Mouse (Mus musculus) limb, embryonic 14.5 days (tissue): Measurements from ENCODE around the gene Aurka. TPM values are rescaled to one million over a fixed set of nuclear protein-coding genes. Genes with fewer than 3 reads are reported as not detected.

Experiments used
- ATAC-seq: fragments of 200-750 bp; cut with Nextera tagmentation; 2 replicates; pipeline ENCODE4 v1.8.0; 2017; ENCODE audit warnings: low read depth, moderate number of reproducible peaks, moderate TSS enrichment; ENCODE audit not compliant: low FRiP score
- DNase-seq: peaks from one replicate; pipeline ENCODE4 v3.0.0-alpha.2; 2015; ENCODE audit warnings: low spot score
- H3K27ac ChIP-seq: fragments of 300-500 bp; sonication (generic); replicated peaks from 2 replicates; pipeline ENCODE4 v1.5.1; 2014; ENCODE audit warnings: low read depth, mild to moderate bottlenecking, low read length, moderate library complexity, mixed read lengths
- H3K27me3 ChIP-seq: fragments of 300-500 bp; sonication (generic); 2 replicates; pipeline ENCODE4 v1.6.1; 2014; ENCODE audit warnings: low read length, mixed read lengths; ENCODE audit not compliant: control insufficient read depth, insufficient read depth
- H3K36me3 ChIP-seq: fragments of 300-500 bp; sonication (generic); 2 replicates; pipeline ENCODE4 v1.6.1; 2014; ENCODE audit warnings: mild to moderate bottlenecking, low read length, moderate library complexity, mixed read lengths; ENCODE audit not compliant: control insufficient read depth, insufficient read depth
- H3K4me1 ChIP-seq: fragments of 300-500 bp; sonication (generic); 2 replicates; pipeline ENCODE4 v1.6.1; 2014; ENCODE audit warnings: antibody characterized with exemption, low read length, mixed read lengths; ENCODE audit not compliant: control insufficient read depth, insufficient read depth
- H3K4me2 ChIP-seq: fragments of 300-500 bp; sonication (generic); replicated peaks from 2 replicates; pipeline ENCODE4 v1.6.1; 2014; ENCODE audit warnings: low read depth, mild to moderate bottlenecking, low read length, moderate library complexity; ENCODE audit not compliant: severe bottlenecking
- H3K4me3 ChIP-seq: fragments of 300-500 bp; sonication (generic); replicated peaks from 2 replicates; pipeline ENCODE4 v1.5.1; 2014; ENCODE audit warnings: low read length
- H3K9ac ChIP-seq: fragments of 300-500 bp; sonication (generic); 2 replicates; pipeline ENCODE4 v1.6.1; 2014; ENCODE audit warnings: mild to moderate bottlenecking, low read depth, low read length, moderate library complexity; ENCODE audit not compliant: severe bottlenecking
- H3K9me3 ChIP-seq: fragments of 300-500 bp; sonication (generic); 2 replicates; pipeline ENCODE4 v1.6.1; 2016; ENCODE audit warnings: low read length; ENCODE audit not compliant: control insufficient read depth
- POLR2A ChIP-seq: fragments of 200-500 bp; IDR thresholded peaks from 2 replicates; pipeline ENCODE4 v1.8.0; 2012; ENCODE audit warnings: inconsistent platforms, mild to moderate bottlenecking, moderate library complexity, borderline replicate concordance; ENCODE audit not compliant: insufficient read depth, insufficient read length; ENCODE audit errors: extremely low read depth
- WGBS: fragments of 180-500 bp; shearing (Covaris S2); extraction: QIAGEN DNeasy Blood & Tissue Kit; methylation state at CpG from one replicate; pipeline ENCODE4 v1.1.7; 2014; 5-methylcytosine and 5-hydroxymethylcytosine counted together
- polyA plus RNA-seq, 2 experiments: library from polyadenylated mRNA; depleted of rRNA in 1 of 2; stranded (reverse) in 1 of 2; unstranded in 1 of 2; fragments of >200 nt; fragmentation: Nextera tagmentation in 1 of 2; extraction: Ambion mirVana in 1 of 2; gene quantifications; 2 replicates each; pipeline versions ENCODE4 v1.2.1 to v1.2.3; 2012 to 2014

The Aurka gene
- polyA plus RNA-seq, 2 experiments = 58.7 to 85.3 TPM

DNA sequence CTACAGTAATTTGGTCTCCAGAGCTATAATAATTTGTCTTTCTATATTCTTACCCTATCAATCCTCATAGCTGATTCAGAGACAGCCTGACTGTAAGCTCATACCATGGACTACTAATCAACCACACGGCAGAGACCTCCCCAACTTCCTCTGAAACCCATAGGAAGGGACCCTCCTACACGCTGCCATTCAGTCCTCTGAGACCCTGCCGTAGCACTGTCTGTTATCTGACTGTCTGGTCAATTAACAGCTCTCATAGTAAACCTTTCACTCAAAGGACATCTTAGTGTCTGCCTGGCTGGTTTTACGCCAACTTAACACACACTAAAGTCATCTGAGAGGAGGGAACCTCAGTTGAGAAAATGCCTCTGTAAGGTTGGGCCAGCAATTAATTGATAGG is 63.8 kb downstream of the Aurka start:
- TF ChIP-seq POLR2A = no peak
- Histone ChIP-seq H3K4me1 (no peaks in the 10 kb centered on the region), H3K9me3 (no peaks in the 10 kb centered on the region), H3K27ac (no peak overlapping the region), H3K9ac (no peak overlapping the region), H3K27me3 (no peaks in the 10 kb centered on the region), H3K4me3 (no peak overlapping the region), H3K36me3 (no peaks in the 10 kb centered on the region), H3K4me2 (no peak overlapping the region)
- no peak for ATAC-seq
- WGBS = 66% methylated on average over 4 of the region's 4 CpGs
- no peak for DNase-seq

Other genes with a start within 250 kb of the Aurka start
- gene Mc3r, start 122.0 kb downstream of the Aurka start, polyA plus RNA-seq (2012; rRNA removed) = 0.18 and 0.22 TPM in 2 replicates
- gene Mc3r, start 122.0 kb downstream of the Aurka start, polyA plus RNA-seq (2014; fragmentation: Nextera tagmentation; extraction: Ambion mirVana) = 0.12 TPM in 1 of 2 replicates, not detected in the other
- 9.8 and 10.7 TPM in 2 replicates for gene Fam210b, start 25.0 kb downstream of the Aurka start, polyA plus RNA-seq (2012; rRNA removed)
- gene Fam210b, start 25.0 kb downstream of the Aurka start, polyA plus RNA-seq (2014; fragmentation: Nextera tagmentation; extraction: Ambion mirVana) = 14.6 and 16.5 TPM in 2 replicates
- gene Cstf1, start 146 bp upstream of the Aurka start, polyA plus RNA-seq (2012; rRNA removed) = 50.7 and 58.0 TPM in 2 replicates
- gene Cstf1, start 146 bp upstream of the Aurka start, polyA plus RNA-seq (2014; fragmentation: Nextera tagmentation; extraction: Ambion mirVana) = 36.9 and 43.7 TPM in 2 replicates
- 0.16 and 0.33 TPM in 2 replicates for gene Cass4, start 23.3 kb upstream of the Aurka start, polyA plus RNA-seq (2012; rRNA removed)
- 0.28 and 0.50 TPM in 2 replicates for gene Cass4, start 23.3 kb upstream of the Aurka start, polyA plus RNA-seq (2014; fragmentation: Nextera tagmentation; extraction: Ambion mirVana)
- 38.5 and 45.9 TPM in 2 replicates for gene Rtf2, start 70.0 kb upstream of the Aurka start, polyA plus RNA-seq (2012; rRNA removed)
- gene Rtf2, start 70.0 kb upstream of the Aurka start, polyA plus RNA-seq (2014; fragmentation: Nextera tagmentation; extraction: Ambion mirVana) = 69.9 and 70.9 TPM in 2 replicates
- gene Gcnt7, start 88.1 kb upstream of the Aurka start, polyA plus RNA-seq (2012; rRNA removed) = 0.03 TPM in 1 of 2 replicates, not detected in the other
- gene Gcnt7, start 88.1 kb upstream of the Aurka start, polyA plus RNA-seq (2014; fragmentation: Nextera tagmentation; extraction: Ambion mirVana) = 0.66 and 1.1 TPM in 2 replicates
- gene Fam209, start 102.0 kb upstream of the Aurka start, polyA plus RNA-seq (2012; rRNA removed) = 0.15 and 0.16 TPM in 2 replicates
- 0.66 TPM in 1 of 2 replicates, not detected in the other for gene Fam209, start 102.0 kb upstream of the Aurka start, polyA plus RNA-seq (2014; fragmentation: Nextera tagmentation; extraction: Ambion mirVana)
- gene Tfap2c, start 179.1 kb upstream of the Aurka start, polyA plus RNA-seq (2012; rRNA removed) = 6.1 and 7.7 TPM in 2 replicates
- 9.9 and 10.0 TPM in 2 replicates for gene Tfap2c, start 179.1 kb upstream of the Aurka start, polyA plus RNA-seq (2014; fragmentation: Nextera tagmentation; extraction: Ambion mirVana)